Mouse (Mus musculus): ENCODE data around the gene Tbc1d30. TPM values are rescaled to one million over a fixed set of nuclear protein-coding genes. Genes with fewer than 3 reads are reported as not detected.
A peak's percentile ranks its signal among the peaks of the same experiment; 100 is the strongest.

Gene Tbc1d30
- polyA plus RNA-seq, 1 experiment, result not detected

DNA sequence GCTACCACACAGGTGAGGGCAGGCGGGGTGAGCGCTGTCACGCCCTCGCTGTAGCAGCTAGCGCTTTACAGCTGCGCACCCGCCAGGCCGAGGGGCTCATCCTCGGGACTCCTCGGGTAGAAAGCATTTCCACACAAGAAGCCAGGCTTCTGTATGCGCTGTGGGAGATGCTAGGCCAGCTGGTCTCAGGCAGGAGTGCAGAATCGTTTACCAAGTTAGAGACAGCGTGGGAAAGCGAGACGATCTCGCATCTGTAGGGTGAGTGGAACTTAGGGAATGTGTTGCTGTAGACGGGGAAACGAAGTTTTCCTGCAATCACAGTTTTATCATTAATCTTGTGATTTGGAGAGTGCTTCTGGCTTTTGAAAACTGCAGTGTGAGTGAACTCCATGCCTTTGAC, 30.2 kb upstream of the Tbc1d30 start:
- TF ChIP-seq GATA1 (IDR thresholded peaks at IDR 0.05; ENCODE audit: borderline replicate concordance, low read length) (no peak), FLI1 (IDR thresholded peaks at IDR 0.05; ENCODE audit: low read length) (no peak)
- no peaks in the 10 kb centered on the region for H3K27me3 ChIP-seq (replicated peaks)
- peaks cover 94% of the 10 kb centered on the region for H3K36me3 ChIP-seq (replicated peaks; ENCODE audit: low read length)
- no peak overlapping the region for H3K4me3 ChIP-seq (replicated peaks)
- peaks cover 13% of the 10 kb centered on the region; the same call in 1 of the 2 replicates for H3K4me1 ChIP-seq
- no peaks in the 10 kb centered on the region for H3K9me3 ChIP-seq

DNA sequence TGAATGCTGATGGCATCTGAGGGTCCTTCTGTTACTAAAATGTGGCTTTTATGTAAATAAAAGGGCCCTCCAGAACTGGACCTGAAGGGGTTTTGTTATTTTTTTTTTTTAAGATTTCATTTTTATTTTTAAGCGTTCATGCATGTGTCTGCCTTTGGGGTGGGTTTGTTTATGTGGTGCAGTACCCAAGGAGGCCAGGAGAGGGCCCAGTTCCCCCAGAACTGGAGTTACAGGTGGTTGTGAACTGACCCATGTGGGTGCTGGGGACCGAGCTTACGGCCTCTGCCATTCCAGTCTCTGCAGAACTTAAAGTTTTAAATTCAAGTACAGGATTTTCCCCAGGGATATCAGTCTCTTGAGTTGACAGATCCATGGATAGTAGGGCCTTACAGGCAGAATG, 28.3 kb upstream of the Tbc1d30 start:
- H3K36me3 ChIP-seq (replicated peaks; ENCODE audit: low read length), result peaks cover 95% of the 10 kb centered on the region
- no peak overlapping the region for H3K4me3 ChIP-seq (replicated peaks)
- H3K4me1 ChIP-seq, result peaks cover 32% of the 10 kb centered on the region

DNA sequence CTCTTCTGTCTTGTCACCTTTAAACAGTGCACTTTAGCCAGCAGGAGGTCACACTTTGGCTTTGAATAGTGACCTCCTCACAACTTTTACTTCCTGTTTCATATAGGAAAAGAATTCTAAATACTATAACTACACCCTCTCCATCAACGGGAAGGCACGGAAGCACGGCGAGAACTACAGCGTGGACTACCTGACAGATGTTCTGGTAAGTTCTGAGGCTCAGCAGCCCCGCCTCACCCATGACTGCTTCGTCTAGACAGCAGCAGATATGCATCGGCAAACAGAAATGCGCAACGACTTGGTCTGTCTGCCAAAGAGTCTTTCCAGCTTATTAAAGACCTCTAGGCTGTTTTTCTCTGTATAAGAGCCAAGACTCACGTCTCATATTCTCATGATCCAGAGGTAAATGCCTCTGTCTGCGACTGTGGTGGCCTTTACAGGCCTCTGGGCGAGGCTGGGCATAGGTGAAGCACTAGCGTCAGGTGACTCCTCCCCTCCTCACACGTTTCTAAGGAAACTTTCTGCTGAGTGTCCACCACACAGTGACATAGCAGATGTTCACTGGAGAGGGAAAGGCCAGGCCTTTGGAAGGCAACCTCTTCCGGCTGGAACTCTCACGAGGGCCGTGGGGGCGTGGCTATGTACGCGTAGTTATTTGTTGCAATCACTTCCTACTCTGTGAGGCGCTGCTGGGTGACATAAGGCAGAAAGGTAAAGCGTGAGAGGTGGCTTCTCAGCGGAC, 25.6 kb upstream of the Tbc1d30 start:
- TF ChIP-seq FLI1 (IDR thresholded peaks at IDR 0.05; ENCODE audit: low read length) (no peak), GATA1 (IDR thresholded peaks at IDR 0.05; ENCODE audit: borderline replicate concordance, low read length) (no peak)
- no peak overlapping the region for H3K4me3 ChIP-seq (replicated peaks)
- peaks cover 90% of the 10 kb centered on the region for H3K36me3 ChIP-seq (replicated peaks; ENCODE audit: low read length)
- no peaks in the 10 kb centered on the region for H3K27me3 ChIP-seq (replicated peaks)
- peaks cover 44% of the 10 kb centered on the region for H3K4me1 ChIP-seq
- no peaks in the 10 kb centered on the region for H3K9me3 ChIP-seq

More for the DNA sequence above, 28.3 kb upstream of the Tbc1d30 start:
- TF ChIP-seq GATA1 (IDR thresholded peaks at IDR 0.05; ENCODE audit: borderline replicate concordance, low read length) (no peak), FLI1 (IDR thresholded peaks at IDR 0.05; ENCODE audit: low read length) (no peak)
- Histone ChIP-seq H3K27me3 (replicated peaks) (no peaks in the 10 kb centered on the region), H3K9me3 (no peaks in the 10 kb centered on the region)

- no peak for TF ChIP-seq GATA1 (IDR thresholded peaks at IDR 0.05; ENCODE audit: borderline replicate concordance, low read length)
- no peak for TF ChIP-seq FLI1 (IDR thresholded peaks at IDR 0.05; ENCODE audit: low read length)
- no peak overlapping the region for H3K4me3 ChIP-seq (replicated peaks)
- peaks cover 88% of the 10 kb centered on the region for H3K36me3 ChIP-seq (replicated peaks; ENCODE audit: low read length)
- peaks cover 44% of the 10 kb centered on the region for H3K4me1 ChIP-seq
- no peaks in the 10 kb centered on the region for H3K27me3 ChIP-seq (replicated peaks)
- no peaks in the 10 kb centered on the region for H3K9me3 ChIP-seq
Observed at GRCm38 (mm10) chr10:121375649-121376493, 24.8 kb upstream of the Tbc1d30 start.

- H3K27me3 ChIP-seq (replicated peaks), result no peaks in the 10 kb centered on the region
- peaks cover 90% of the 10 kb centered on the region for H3K36me3 ChIP-seq (replicated peaks; ENCODE audit: low read length)
- H3K4me1 ChIP-seq, result peaks cover 44% of the 10 kb centered on the region
- peak overlapping the region; percentile 83 for H3K4me3 ChIP-seq (replicated peaks)
- TF ChIP-seq FLI1 (IDR thresholded peaks at IDR 0.05; ENCODE audit: low read length) (no peak), GATA1 (IDR thresholded peaks at IDR 0.05; ENCODE audit: borderline replicate concordance, low read length) (no peak)
- H3K9me3 ChIP-seq, result no peaks in the 10 kb centered on the region
Observed at GRCm38 (mm10) chr10:121374693-121375620, 23.9 kb upstream of the Tbc1d30 start.

- peaks cover 46% of the 10 kb centered on the region for H3K4me1 ChIP-seq
- peaks cover 89% of the 10 kb centered on the region for H3K36me3 ChIP-seq (replicated peaks; ENCODE audit: low read length)
Observed at GRCm38 (mm10) chr10:121374013-121374412, 22.9 kb upstream of the Tbc1d30 start.

GRCm38 (mm10) chr10:121370777-121371176, 19.7 kb upstream of the Tbc1d30 start:
- Histone ChIP-seq H3K27me3 (replicated peaks) (no peaks in the 10 kb centered on the region), H3K9me3 (no peaks in the 10 kb centered on the region), H3K36me3 (replicated peaks; ENCODE audit: low read length) (peaks cover 74% of the 10 kb centered on the region), H3K4me3 (replicated peaks) (no peak overlapping the region), H3K4me1 (peaks cover 59% of the 10 kb centered on the region)
- TF ChIP-seq FLI1 (IDR thresholded peaks at IDR 0.05; ENCODE audit: low read length), result no peak
- TF ChIP-seq GATA1 (IDR thresholded peaks at IDR 0.05; ENCODE audit: borderline replicate concordance, low read length), result no peak

More at GRCm38 (mm10) chr10:121374013-121374412, 22.9 kb upstream of the Tbc1d30 start:
- H3K27me3 ChIP-seq (replicated peaks), result no peaks in the 10 kb centered on the region
- H3K4me3 ChIP-seq (replicated peaks), result peak overlapping the region; percentile 6
- H3K9me3 ChIP-seq, result no peaks in the 10 kb centered on the region
- TF ChIP-seq GATA1 (IDR thresholded peaks at IDR 0.05; ENCODE audit: borderline replicate concordance, low read length) (no peak), FLI1 (IDR thresholded peaks at IDR 0.05; ENCODE audit: low read length) (no peak)

DNA sequence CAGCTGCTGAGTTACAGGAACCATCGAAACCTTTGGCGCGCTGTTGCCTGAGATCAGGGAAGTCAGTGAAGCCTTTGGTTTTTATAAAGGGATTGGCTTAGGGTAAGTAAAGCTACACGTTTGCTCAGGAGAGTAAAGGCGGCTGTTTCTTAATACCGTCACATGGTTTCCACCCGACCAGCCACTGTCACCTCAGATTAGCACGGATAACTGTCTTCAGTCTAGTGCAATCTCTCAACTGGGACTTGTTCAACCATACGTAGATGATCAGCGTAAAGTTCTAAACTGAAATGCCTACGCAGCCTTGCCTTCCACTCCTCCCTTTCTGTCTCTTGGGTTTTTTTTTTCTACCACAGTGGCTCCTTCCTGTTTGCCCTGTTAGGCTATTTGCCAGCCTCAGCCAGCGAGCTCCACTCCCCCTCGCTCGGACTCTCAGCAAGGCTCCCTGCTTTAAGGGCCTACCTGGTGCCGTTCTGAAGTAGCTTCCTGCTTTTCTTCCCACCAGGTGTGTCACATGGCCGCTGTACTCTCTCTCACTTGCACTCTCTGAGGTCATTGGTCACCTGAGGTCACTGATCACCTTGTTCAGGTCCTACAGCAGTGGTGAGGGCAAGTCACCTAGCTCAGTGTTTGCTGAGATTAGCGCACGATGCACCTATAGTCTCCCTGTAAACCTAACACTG, 17.8 kb upstream of the Tbc1d30 start:
- Histone ChIP-seq H3K4me3 (replicated peaks) (no peak overlapping the region), H3K27me3 (replicated peaks) (no peaks in the 10 kb centered on the region), H3K4me1 (peaks cover 54% of the 10 kb centered on the region), H3K9me3 (no peaks in the 10 kb centered on the region), H3K36me3 (replicated peaks; ENCODE audit: low read length) (peaks cover 56% of the 10 kb centered on the region)
- TF ChIP-seq FLI1 (IDR thresholded peaks at IDR 0.05; ENCODE audit: low read length) (no peak), GATA1 (IDR thresholded peaks at IDR 0.05; ENCODE audit: borderline replicate concordance, low read length) (no peak)

DNA sequence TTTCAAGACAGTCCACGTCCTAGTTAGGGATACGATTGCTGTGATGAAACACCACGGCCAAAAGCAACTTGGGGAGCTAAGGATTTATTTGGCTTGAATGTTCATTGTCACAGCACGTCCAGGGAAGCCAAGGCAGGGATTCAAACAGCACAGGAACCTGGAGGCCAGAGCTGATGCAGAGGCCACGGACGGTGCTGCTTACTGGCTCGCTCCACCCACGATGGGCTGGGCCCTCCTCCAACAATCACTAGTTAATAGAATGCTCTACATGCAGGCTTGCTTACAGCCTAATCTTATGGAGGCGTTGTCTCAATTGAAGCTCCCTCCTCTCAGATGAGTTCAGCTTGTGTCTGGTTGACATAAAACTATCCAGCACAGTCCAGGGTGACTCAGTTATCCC, 16.7 kb upstream of the Tbc1d30 start:
- no peak overlapping the region for H3K4me3 ChIP-seq (replicated peaks)
- peaks cover 42% of the 10 kb centered on the region for H3K4me1 ChIP-seq
- TF ChIP-seq FLI1 (IDR thresholded peaks at IDR 0.05; ENCODE audit: low read length) (no peak), GATA1 (IDR thresholded peaks at IDR 0.05; ENCODE audit: borderline replicate concordance, low read length) (no peak)
- H3K9me3 ChIP-seq, result no peaks in the 10 kb centered on the region
- peaks cover 44% of the 10 kb centered on the region for H3K36me3 ChIP-seq (replicated peaks; ENCODE audit: low read length)
- H3K27me3 ChIP-seq (replicated peaks), result no peaks in the 10 kb centered on the region
